Mouse (Mus musculus): ENCODE results near the gene Kcnc3. TPM values are rescaled to one million over a fixed set of nuclear protein-coding genes. Genes with fewer than 3 reads are reported as not detected.

The Kcnc3 gene
- polyA plus RNA-seq, 1 experiment = 0.26 TPM

DNA sequence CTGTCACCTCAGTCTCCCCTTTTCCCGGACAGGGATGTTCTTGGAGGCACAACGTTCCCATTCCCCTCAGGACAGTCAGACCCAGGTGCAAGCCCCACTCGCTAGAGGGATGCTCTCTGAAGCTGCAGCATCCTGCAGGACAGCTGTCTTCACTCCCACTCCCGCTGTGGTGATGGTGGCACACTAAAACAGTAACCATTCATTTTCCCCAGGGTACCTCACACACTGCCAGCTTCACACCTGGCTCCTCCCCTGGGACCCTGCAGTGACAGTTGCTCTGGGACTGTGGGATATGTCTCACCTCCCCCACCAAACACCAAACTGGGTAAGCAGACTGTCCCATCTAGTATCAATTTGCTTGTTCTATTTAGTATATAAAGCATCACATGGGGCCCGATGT, 42.7 kb upstream of the Kcnc3 start:
- Histone ChIP-seq H3K79me3 (ENCODE audit: low read depth) (peaks cover 23% of the 10 kb centered on the region), H3K4me3 (ENCODE audit: insufficient read depth, poor library complexity, severe bottlenecking) (peak overlapping the region; percentile 60), H3K36me3 (ENCODE audit: control insufficient read depth, insufficient read depth) (peaks cover 9% of the 10 kb centered on the region), H3K27me3 (ENCODE audit: control insufficient read depth, insufficient read depth, insufficient read length) (no peaks in the 10 kb centered on the region), H3ac (ENCODE audit: control insufficient read depth, insufficient read length, low read depth) (peak overlapping the region; percentile 72), H3K79me2 (ENCODE audit: control insufficient read depth, insufficient read depth) (peaks cover 24% of the 10 kb centered on the region)
- TF ChIP-seq FOSL1 (IDR thresholded peaks at IDR 0.05; ENCODE audit: insufficient read depth, low read length, poor library complexity, severe bottlenecking) = no peak
- no peak for TF ChIP-seq MAX (IDR thresholded peaks at IDR 0.05)
- TF ChIP-seq MYOG (IDR thresholded peaks at IDR 0.05; ENCODE audit: control insufficient read depth, extremely low read depth, insufficient read length) = no peak

- peaks cover 24% of the 10 kb centered on the region for H3K79me2 ChIP-seq (ENCODE audit: control insufficient read depth, insufficient read depth)
- peaks cover 23% of the 10 kb centered on the region for H3K79me3 ChIP-seq (ENCODE audit: low read depth)
- TF ChIP-seq USF1 (IDR thresholded peaks at IDR 0.05; ENCODE audit: low read depth) (no peak), MAX (IDR thresholded peaks at IDR 0.05) (peak; percentile 46), CTCF (IDR thresholded peaks at IDR 0.05; ENCODE audit: control insufficient read depth, insufficient read depth, insufficient read length) (peak; percentile 56)
- H3ac ChIP-seq (ENCODE audit: control insufficient read depth, insufficient read length, low read depth) = peak within 1 kb of the TSS; percentile 72
- H3K36me3 ChIP-seq (ENCODE audit: control insufficient read depth, insufficient read depth) = peaks cover 9% of the 10 kb centered on the region
- no peaks in the 10 kb centered on the region for H3K27me3 ChIP-seq (ENCODE audit: control insufficient read depth, insufficient read depth, insufficient read length)
- H3K4me3 ChIP-seq (ENCODE audit: insufficient read depth, poor library complexity, severe bottlenecking) = peak within 1 kb of the TSS; percentile 60
Observed at GRCm38 (mm10) chr7:44548497-44549087, 41.9 kb upstream of the Kcnc3 start, which contains the start of gene Pold1. TSS of gene Pold1 (minus strand) at chr7:44548849.

DNA sequence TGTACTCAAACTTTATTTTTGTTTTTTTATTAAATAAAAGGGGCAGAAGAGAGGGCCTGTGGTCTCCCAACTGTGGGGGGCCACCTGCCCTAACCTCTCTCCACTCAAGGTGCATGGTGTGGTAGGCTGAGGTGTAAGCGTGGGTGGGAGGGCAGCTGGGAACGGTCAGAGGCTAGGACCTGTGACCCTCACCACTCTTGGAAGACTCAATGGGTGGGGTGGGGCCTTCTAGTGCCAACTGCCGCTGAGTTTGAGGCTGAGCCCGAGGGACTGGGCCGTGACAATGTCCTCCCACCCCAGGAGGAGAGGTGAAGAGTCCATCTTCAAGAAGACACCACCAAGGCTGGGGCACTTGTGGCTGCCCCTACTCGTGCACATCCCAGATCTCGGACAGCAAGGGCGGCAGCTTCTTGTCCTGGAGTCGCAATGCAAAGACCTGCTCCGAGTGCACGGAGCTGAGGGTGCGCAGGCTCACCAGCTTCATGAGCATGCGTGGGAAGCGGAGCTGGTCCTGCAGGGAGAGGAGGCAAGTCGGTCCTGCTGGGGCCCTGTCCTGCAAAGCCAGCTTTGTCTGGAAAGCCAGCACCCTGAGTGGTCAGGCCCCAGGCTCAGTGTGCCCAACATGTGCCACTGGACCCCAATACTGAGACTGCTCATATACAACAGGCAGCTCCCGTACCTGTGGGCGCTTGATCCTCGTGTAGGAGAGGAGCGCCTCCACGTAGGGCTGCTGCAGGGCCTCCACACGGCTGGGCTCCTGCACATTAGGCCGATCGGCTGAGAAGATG, 40.6 kb upstream of the Kcnc3 start:
- no peaks in the 10 kb centered on the region for H3K27me3 ChIP-seq (ENCODE audit: control insufficient read depth, insufficient read depth, insufficient read length)
- H3K79me3 ChIP-seq (ENCODE audit: low read depth) = peaks cover 23% of the 10 kb centered on the region
- TF ChIP-seq MYOG (IDR thresholded peaks at IDR 0.05; ENCODE audit: control insufficient read depth, extremely low read depth, insufficient read length) (no peak), CEBPB (IDR thresholded peaks at IDR 0.05; ENCODE audit: low read depth) (no peak), USF1 (IDR thresholded peaks at IDR 0.05; ENCODE audit: low read depth) (no peak), CTCF (IDR thresholded peaks at IDR 0.05; ENCODE audit: control insufficient read depth, insufficient read depth, insufficient read length) (no peak), MYOD1 (IDR thresholded peaks at IDR 0.05; ENCODE audit: control insufficient read depth, insufficient read length, low read depth) (no peak), FOSL1 (IDR thresholded peaks at IDR 0.05; ENCODE audit: insufficient read depth, low read length, poor library complexity, severe bottlenecking) (no peak), MAX (IDR thresholded peaks at IDR 0.05) (no peak)
- peaks cover 24% of the 10 kb centered on the region for H3K79me2 ChIP-seq (ENCODE audit: control insufficient read depth, insufficient read depth)
- H3K36me3 ChIP-seq (ENCODE audit: control insufficient read depth, insufficient read depth) = peaks cover 9% of the 10 kb centered on the region
- no peak overlapping the region for H3ac ChIP-seq (ENCODE audit: control insufficient read depth, insufficient read length, low read depth)
- H3K4me3 ChIP-seq (ENCODE audit: insufficient read depth, poor library complexity, severe bottlenecking) = no peak overlapping the region

- H3ac ChIP-seq (ENCODE audit: control insufficient read depth, insufficient read length, low read depth) = no peak overlapping the region
- peaks cover 9% of the 10 kb centered on the region for H3K36me3 ChIP-seq (ENCODE audit: control insufficient read depth, insufficient read depth)
- H3K79me2 ChIP-seq (ENCODE audit: control insufficient read depth, insufficient read depth) = peaks cover 24% of the 10 kb centered on the region
- H3K27me3 ChIP-seq (ENCODE audit: control insufficient read depth, insufficient read depth, insufficient read length) = no peaks in the 10 kb centered on the region
- TF ChIP-seq CTCF (IDR thresholded peaks at IDR 0.05; ENCODE audit: control insufficient read depth, insufficient read depth, insufficient read length) (no peak), FOSL1 (IDR thresholded peaks at IDR 0.05; ENCODE audit: insufficient read depth, low read length, poor library complexity, severe bottlenecking) (no peak), MYOD1 (IDR thresholded peaks at IDR 0.05; ENCODE audit: control insufficient read depth, insufficient read length, low read depth) (no peak)
- no peak overlapping the region for H3K4me3 ChIP-seq (ENCODE audit: insufficient read depth, poor library complexity, severe bottlenecking)
- peaks cover 21% of the 10 kb centered on the region for H3K79me3 ChIP-seq (ENCODE audit: low read depth)
Observed at GRCm38 (mm10) chr7:44550409-44550678, 40.1 kb upstream of the Kcnc3 start.

DNA sequence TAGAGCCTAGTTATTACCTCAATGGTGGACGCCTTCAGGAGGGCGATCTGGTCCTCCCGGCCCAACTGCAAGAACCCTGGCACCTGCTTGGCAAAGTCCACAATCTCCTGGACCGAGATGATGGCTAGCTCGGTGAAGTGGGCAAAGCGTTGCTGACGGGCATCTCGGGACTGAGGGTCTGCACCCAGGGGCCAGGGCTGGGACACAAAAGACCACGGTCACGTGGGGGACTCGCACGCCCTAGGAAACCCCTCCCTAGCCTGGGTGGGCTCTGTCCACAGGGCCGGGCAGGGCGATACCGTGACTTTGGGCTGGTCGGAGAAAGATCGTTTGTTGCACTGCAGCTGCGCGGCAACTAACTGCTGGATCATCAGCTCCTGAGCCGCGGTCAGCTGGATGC, 39.2 kb upstream of the Kcnc3 start:
- Histone ChIP-seq H3K79me3 (ENCODE audit: low read depth) (peaks cover 17% of the 10 kb centered on the region), H3K4me3 (ENCODE audit: insufficient read depth, poor library complexity, severe bottlenecking) (no peak overlapping the region), H3K36me3 (ENCODE audit: control insufficient read depth, insufficient read depth) (peaks cover 9% of the 10 kb centered on the region), H3ac (ENCODE audit: control insufficient read depth, insufficient read length, low read depth) (no peak overlapping the region), H3K79me2 (ENCODE audit: control insufficient read depth, insufficient read depth) (peaks cover 20% of the 10 kb centered on the region), H3K27me3 (ENCODE audit: control insufficient read depth, insufficient read depth, insufficient read length) (no peaks in the 10 kb centered on the region)
- no peak for TF ChIP-seq USF1 (IDR thresholded peaks at IDR 0.05; ENCODE audit: low read depth)
- no peak for TF ChIP-seq MAX (IDR thresholded peaks at IDR 0.05)
- no peak for TF ChIP-seq FOSL1 (IDR thresholded peaks at IDR 0.05; ENCODE audit: insufficient read depth, low read length, poor library complexity, severe bottlenecking)
- TF ChIP-seq CTCF (IDR thresholded peaks at IDR 0.05; ENCODE audit: control insufficient read depth, insufficient read depth, insufficient read length) = no peak
- TF ChIP-seq MYOG (IDR thresholded peaks at IDR 0.05; ENCODE audit: control insufficient read depth, extremely low read depth, insufficient read length) = no peak
- TF ChIP-seq CEBPB (IDR thresholded peaks at IDR 0.05; ENCODE audit: low read depth) = no peak
- no peak for TF ChIP-seq MYOD1 (IDR thresholded peaks at IDR 0.05; ENCODE audit: control insufficient read depth, insufficient read length, low read depth)

DNA sequence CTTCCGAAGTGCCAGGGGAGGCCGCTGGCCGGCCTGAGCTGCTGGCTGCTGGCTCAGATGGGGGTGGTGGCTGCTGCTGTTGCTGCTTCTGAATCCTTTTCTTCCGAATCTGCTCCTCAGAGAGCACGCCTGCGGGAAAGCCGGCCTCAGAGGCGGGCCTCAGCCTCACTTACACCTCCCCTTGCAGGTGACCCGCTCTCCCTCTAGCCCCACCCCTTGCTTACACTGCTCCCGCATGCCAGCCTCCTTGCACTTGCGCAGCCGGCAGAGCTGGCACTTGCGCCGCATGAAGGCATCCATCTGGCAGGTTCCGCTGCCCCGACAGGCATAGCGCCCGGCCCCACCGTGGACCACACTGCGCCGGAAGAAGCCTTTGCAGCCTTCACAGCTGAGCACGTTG, 38.7 kb upstream of the Kcnc3 start:
- H3K79me2 ChIP-seq (ENCODE audit: control insufficient read depth, insufficient read depth) = peaks cover 15% of the 10 kb centered on the region
- no peak for TF ChIP-seq FOSL1 (IDR thresholded peaks at IDR 0.05; ENCODE audit: insufficient read depth, low read length, poor library complexity, severe bottlenecking)
- no peak for TF ChIP-seq CTCF (IDR thresholded peaks at IDR 0.05; ENCODE audit: control insufficient read depth, insufficient read depth, insufficient read length)
- no peak for TF ChIP-seq MYOG (IDR thresholded peaks at IDR 0.05; ENCODE audit: control insufficient read depth, extremely low read depth, insufficient read length)
- TF ChIP-seq MYOD1 (IDR thresholded peaks at IDR 0.05; ENCODE audit: control insufficient read depth, insufficient read length, low read depth) = no peak
- no peak for TF ChIP-seq CEBPB (IDR thresholded peaks at IDR 0.05; ENCODE audit: low read depth)
- no peak for TF ChIP-seq MAX (IDR thresholded peaks at IDR 0.05)
- no peak for TF ChIP-seq USF1 (IDR thresholded peaks at IDR 0.05; ENCODE audit: low read depth)
- peaks cover 12% of the 10 kb centered on the region for H3K79me3 ChIP-seq (ENCODE audit: low read depth)
- H3K27me3 ChIP-seq (ENCODE audit: control insufficient read depth, insufficient read depth, insufficient read length) = no peaks in the 10 kb centered on the region
- H3K4me3 ChIP-seq (ENCODE audit: insufficient read depth, poor library complexity, severe bottlenecking) = no peak overlapping the region
- no peak overlapping the region for H3ac ChIP-seq (ENCODE audit: control insufficient read depth, insufficient read length, low read depth)
- peaks cover 9% of the 10 kb centered on the region for H3K36me3 ChIP-seq (ENCODE audit: control insufficient read depth, insufficient read depth)

Data from C2C12 (cell line).